Mouse (Mus musculus) hindbrain, embryonic 13.5 days (tissue): ENCODE results near the gene E130308A19Rik. TPM values are rescaled to one million over a fixed set of nuclear protein-coding genes. Genes with fewer than 3 reads are reported as not detected.

Experiments
- ATAC-seq: fragments of 200-750 bp; cut with Nextera tagmentation; 2 replicates; pipeline ENCODE4 v1.8.0; 2017; ENCODE audit warnings: moderate TSS enrichment; ENCODE audit not compliant: low FRiP score
- H3K27ac ChIP-seq: fragments of 300-500 bp; sonication (generic); 2 replicates; pipeline ENCODE4 v1.5.1; 2015; ENCODE audit warnings: inconsistent platforms, mild to moderate bottlenecking, moderate library complexity
- H3K27me3 ChIP-seq: fragments of 300-500 bp; sonication (generic); 2 replicates; pipeline ENCODE4 v1.6.1; 2015; ENCODE audit warnings: mild to moderate bottlenecking, inconsistent platforms
- H3K36me3 ChIP-seq: fragments of 300-500 bp; sonication (generic); 2 replicates; pipeline ENCODE4 v1.6.1; 2015; ENCODE audit warnings: mild to moderate bottlenecking, inconsistent platforms
- H3K4me1 ChIP-seq: fragments of 300-500 bp; sonication (generic); replicated peaks from 2 replicates; pipeline ENCODE4 v1.6.1; 2015; ENCODE audit warnings: inconsistent platforms
- H3K4me2 ChIP-seq: fragments of 300-500 bp; sonication (generic); 2 replicates; pipeline ENCODE4 v1.6.1; 2015; ENCODE audit warnings: inconsistent platforms, mild to moderate bottlenecking, moderate library complexity
- H3K4me3 ChIP-seq: fragments of 300-500 bp; sonication (generic); 2 replicates; pipeline ENCODE4 v1.5.1; 2015; ENCODE audit warnings: mild to moderate bottlenecking, inconsistent platforms
- H3K9ac ChIP-seq: fragments of 300-500 bp; sonication (generic); 2 replicates; pipeline ENCODE4 v1.6.1; 2015; ENCODE audit warnings: mild to moderate bottlenecking, inconsistent platforms
- H3K9me3 ChIP-seq: fragments of 300-500 bp; sonication (generic); 2 replicates; pipeline ENCODE4 v1.6.1; 2016; ENCODE audit warnings: inconsistent platforms
- WGBS: fragments of 180-500 bp; shearing (Covaris S2); methylation state at CpG from one replicate; pipeline ENCODE4 v1.1.7; 2015; 5-methylcytosine and 5-hydroxymethylcytosine counted together
- polyA plus RNA-seq: library from polyadenylated mRNA; unstranded; fragments of >200 nt; fragmentation: Nextera tagmentation; extraction: Ambion mirVana; gene quantifications from 2 replicates; pipeline ENCODE4 v1.2.1, GENCODE M21; 2015

Gene E130308A19Rik
- polyA plus RNA-seq, 1 experiment from 2014 or later: 65.4 TPM

GRCm38 (mm10) chr4:59605501-59605900, 20.5 kb upstream of the E130308A19Rik start:
- 94% methylated on average over 3 of the region's 3 CpGs for WGBS
- no peak for ATAC-seq
- no peak overlapping the region for H3K4me3 ChIP-seq
- H3K27ac ChIP-seq: no peak overlapping the region
- no peak overlapping the region for H3K4me2 ChIP-seq
- H3K4me1 ChIP-seq: no peaks in the 10 kb centered on the region
- peaks cover 20% of the 10 kb centered on the region for H3K36me3 ChIP-seq
- no peaks in the 10 kb centered on the region for H3K27me3 ChIP-seq
- no peaks in the 10 kb centered on the region for H3K9me3 ChIP-seq
- no peak overlapping the region for H3K9ac ChIP-seq

GRCm38 (mm10) chr4:59610411-59610810, 15.6 kb upstream of the E130308A19Rik start:
- no peak for ATAC-seq
- Histone ChIP-seq H3K9ac (no peak overlapping the region), H3K4me3 (no peak overlapping the region), H3K4me2 (no peak overlapping the region), H3K4me1 (no peaks in the 10 kb centered on the region), H3K27ac (no peak overlapping the region), H3K9me3 (no peaks in the 10 kb centered on the region), H3K36me3 (peaks cover 30% of the 10 kb centered on the region), H3K27me3 (no peaks in the 10 kb centered on the region)
- 72% methylated on average over 3 of the region's 3 CpGs for WGBS

- Histone ChIP-seq H3K9ac (no peak overlapping the region), H3K4me1 (no peaks in the 10 kb centered on the region), H3K4me3 (no peak overlapping the region), H3K4me2 (no peak overlapping the region), H3K27me3 (no peaks in the 10 kb centered on the region), H3K36me3 (peaks cover 25% of the 10 kb centered on the region), H3K9me3 (no peaks in the 10 kb centered on the region), H3K27ac (no peak overlapping the region)
- 48% methylated on average over 1 of the region's 1 CpGs for WGBS
- no peak for ATAC-seq
These were observed 11.0 kb upstream of the E130308A19Rik start for GRCm38 (mm10) chr4:59614986-59615385.

GRCm38 (mm10) chr4:59619611-59620245, 6.3 kb upstream of the E130308A19Rik start:
- WGBS: 90% methylated on average over 5 of the region's 5 CpGs
- ATAC-seq: no peak
- H3K9me3 ChIP-seq: no peaks in the 10 kb centered on the region
- H3K27me3 ChIP-seq: no peaks in the 10 kb centered on the region
- H3K9ac ChIP-seq: no peak overlapping the region
- no peak overlapping the region for H3K4me3 ChIP-seq
- H3K27ac ChIP-seq: no peak overlapping the region
- no peak overlapping the region for H3K4me2 ChIP-seq
- 0 out of 2 replicates have a peak, but pooled peaks cover 5% of the 10 kb centered on the region for H3K36me3 ChIP-seq
- no peaks in the 10 kb centered on the region for H3K4me1 ChIP-seq

- peak overlapping the region; percentile 97 for H3K27ac ChIP-seq
- peak overlapping the region; percentile 94 for H3K9ac ChIP-seq
- 0 out of 2 replicates have a peak, but pooled peaks cover 2% of the 10 kb centered on the region for H3K36me3 ChIP-seq
- peak overlapping the region; percentile 72 for H3K4me2 ChIP-seq
- H3K4me1 ChIP-seq: peaks cover 33% of the 10 kb centered on the region
- no peaks in the 10 kb centered on the region for H3K9me3 ChIP-seq
- no peaks in the 10 kb centered on the region for H3K27me3 ChIP-seq
- ATAC-seq: no peak
- H3K4me3 ChIP-seq: peak overlapping the region; percentile 89
- WGBS: 2% methylated on average over 18 of the region's 18 CpGs
These were observed 374 bp upstream of the E130308A19Rik start for GRCm38 (mm10) chr4:59625676-59625997.

GRCm38 (mm10) chr4:59628255-59628654, 2.2 kb downstream of the E130308A19Rik start:
- peak overlapping the region; percentile 27; the same call in 1 of the 2 replicates for H3K4me3 ChIP-seq
- no peak for ATAC-seq
- H3K9me3 ChIP-seq: no peaks in the 10 kb centered on the region
- H3K36me3 ChIP-seq: no peaks in the 10 kb centered on the region
- peak overlapping the region; percentile 21; the same call in 1 of the 2 replicates for H3K9ac ChIP-seq
- H3K4me2 ChIP-seq: peak overlapping the region; percentile 46
- H3K4me1 ChIP-seq: peaks cover 50% of the 10 kb centered on the region
- H3K27me3 ChIP-seq: no peaks in the 10 kb centered on the region
- no peak overlapping the region for H3K27ac ChIP-seq
- 42% methylated on average over 4 of the region's 4 CpGs for WGBS

GRCm38 (mm10) chr4:59629076-59629874, 3.3 kb downstream of the E130308A19Rik start:
- Histone ChIP-seq H3K4me2 (peak overlapping the region; percentile 42), H3K4me3 (peak overlapping the region; percentile 7; the same call in 1 of the 2 replicates), H3K36me3 (no peaks in the 10 kb centered on the region), H3K9me3 (no peaks in the 10 kb centered on the region), H3K27me3 (no peaks in the 10 kb centered on the region), H3K27ac (peak overlapping the region; percentile 52), H3K9ac (peak overlapping the region; percentile 24), H3K4me1 (peaks cover 56% of the 10 kb centered on the region)
- 0 out of 2 replicates have a peak, but pooled peaks have one; percentile 25 for ATAC-seq
- 11% methylated on average over 7 of the region's 7 CpGs for WGBS

- Histone ChIP-seq H3K27me3 (no peaks in the 10 kb centered on the region), H3K4me3 (no peak overlapping the region), H3K4me1 (peaks cover 57% of the 10 kb centered on the region), H3K4me2 (0 out of 2 replicates have a peak overlapping the region, but pooled peaks have one; percentile 21), H3K27ac (peak overlapping the region; percentile 52; the same call in 1 of the 2 replicates), H3K36me3 (no peaks in the 10 kb centered on the region), H3K9me3 (no peaks in the 10 kb centered on the region), H3K9ac (no peak overlapping the region; the same call in 1 of the 2 replicates)
- 47% methylated on average over 9 of the region's 9 CpGs for WGBS
- no peak for ATAC-seq
These were observed 4.1 kb downstream of the E130308A19Rik start for GRCm38 (mm10) chr4:59630122-59630521.

- H3K27ac ChIP-seq: no peak overlapping the region
- no peak for ATAC-seq
- H3K9me3 ChIP-seq: no peaks in the 10 kb centered on the region
- WGBS: 65% methylated on average over 1 of the region's 1 CpGs
- H3K4me3 ChIP-seq: no peak overlapping the region
- no peaks in the 10 kb centered on the region for H3K27me3 ChIP-seq
- H3K9ac ChIP-seq: no peak overlapping the region
- H3K4me1 ChIP-seq: peaks cover 50% of the 10 kb centered on the region
- H3K4me2 ChIP-seq: no peak overlapping the region
- no peaks in the 10 kb centered on the region for H3K36me3 ChIP-seq
These were observed 8.5 kb downstream of the E130308A19Rik start for GRCm38 (mm10) chr4:59634532-59634931.

GRCm38 (mm10) chr4:59639163-59639562, 13.2 kb downstream of the E130308A19Rik start:
- no peak overlapping the region for H3K4me3 ChIP-seq
- H3K4me2 ChIP-seq: no peak overlapping the region
- no peaks in the 10 kb centered on the region for H3K27me3 ChIP-seq
- H3K36me3 ChIP-seq: no peaks in the 10 kb centered on the region
- H3K9ac ChIP-seq: no peak overlapping the region
- peak overlapping the region; percentile 36; the same call in 1 of the 2 replicates for H3K27ac ChIP-seq
- peaks cover 37% of the 10 kb centered on the region for H3K4me1 ChIP-seq
- no peak for ATAC-seq
- no peaks in the 10 kb centered on the region for H3K9me3 ChIP-seq

GRCm38 (mm10) chr4:59640720-59641119, 14.7 kb downstream of the E130308A19Rik start:
- Histone ChIP-seq H3K9me3 (no peaks in the 10 kb centered on the region), H3K9ac (no peak overlapping the region), H3K4me2 (no peak overlapping the region), H3K27me3 (no peaks in the 10 kb centered on the region), H3K4me1 (peaks cover 33% of the 10 kb centered on the region), H3K4me3 (no peak overlapping the region), H3K27ac (no peak overlapping the region), H3K36me3 (no peaks in the 10 kb centered on the region)
- no peak for ATAC-seq
- 86% methylated on average over 2 of the region's 2 CpGs for WGBS

GRCm38 (mm10) chr4:59642039-59642438, 16.0 kb downstream of the E130308A19Rik start:
- 87% methylated on average over 3 of the region's 3 CpGs for WGBS
- Histone ChIP-seq H3K36me3 (no peaks in the 10 kb centered on the region), H3K27ac (no peak overlapping the region), H3K9ac (no peak overlapping the region), H3K9me3 (no peaks in the 10 kb centered on the region), H3K27me3 (no peaks in the 10 kb centered on the region), H3K4me3 (no peak overlapping the region), H3K4me1 (peaks cover 31% of the 10 kb centered on the region), H3K4me2 (no peak overlapping the region)
- ATAC-seq: no peak
